In genomic region chr2:172924961-172925360, GRCm38 (mm10) we compare ENCODE assay signal across 16 mouse cellular contexts. TPM values are rescaled to one million over a fixed set of nuclear protein-coding genes. Genes with fewer than 3 reads are reported as not detected.
DNase-seq lines count a peak whose midpoint lies in the region; ATAC-seq lines count a peak whose summit lies in the region.
"Had no signal": no experiment of that assay in that cellular context is flagged by ENCODE, and none has a peak within 500 bp of the region (broad histone marks: within the 10 kb centered on the region; RNA-seq: fewer than 3 reads in every experiment).

No protein-coding gene starts in this region.

- H3K4me2 ChIP-seq in heart, embryonic 16.5 days (ENCODE audit: low read depth, low read length), result no peak overlapping the region
- H3K4me2 ChIP-seq in embryonic facial prominence, embryonic 11.5 days (ENCODE audit: low read depth, low read length), result no peak overlapping the region
- H3K4me2 ChIP-seq: limb, embryonic 15.5 days; lung, embryonic 15.5 days; midbrain, embryonic 12.5 days had no signal

- H3K4me3 ChIP-seq in heart, embryonic 16.5 days (ENCODE audit: low read length), result no peak overlapping the region
- no peak overlapping the region for H3K4me3 ChIP-seq in embryonic facial prominence, embryonic 11.5 days (ENCODE audit: low read depth, low read length)
- H3K4me3 ChIP-seq: limb, embryonic 15.5 days; lung, embryonic 15.5 days; midbrain, embryonic 12.5 days had no signal

- no peak for ATAC-seq in heart, embryonic 16.5 days (replicated peaks; ENCODE audit: extremely low read depth, insufficient read depth, low FRiP score)
- ATAC-seq in embryonic facial prominence, embryonic 11.5 days (replicated peaks; ENCODE audit: insufficient number of reproducible peaks, low FRiP score, low TSS enrichment, low read depth), result 0 out of 2 replicates have a peak, but pooled peaks have one; percentile 15
- ATAC-seq: forebrain, embryonic 16.5 days; hindbrain, postnatal 0 days; Patski had no signal

- 37% methylated on average over 6 of the region's 6 CpGs for WGBS in heart, embryonic 16.5 days
- WGBS in embryonic facial prominence, embryonic 11.5 days, result 17% methylated on average over 6 of the region's 6 CpGs

- peak overlapping the region; percentile 54 for H3K27ac ChIP-seq in heart, embryonic 16.5 days (ENCODE audit: low read length)
- H3K27ac ChIP-seq in embryonic facial prominence, embryonic 11.5 days (replicated peaks; ENCODE audit: low read depth, low read length), result no peak overlapping the region
- H3K27ac ChIP-seq: hindbrain, postnatal 0 days; limb, embryonic 15.5 days; lung, embryonic 15.5 days; midbrain, embryonic 12.5 days had no signal

- H3K27me3 ChIP-seq in heart, embryonic 16.5 days (ENCODE audit: control insufficient read depth, insufficient read depth, low read length), result no peaks in the 10 kb centered on the region
- H3K27me3 ChIP-seq in embryonic facial prominence, embryonic 11.5 days (ENCODE audit: control insufficient read depth, insufficient read depth, low read length), result no peaks in the 10 kb centered on the region
- H3K27me3 ChIP-seq: limb, embryonic 15.5 days; lung, embryonic 15.5 days; Patski had no signal

- no peak overlapping the region; the same call in 1 of the 2 replicates for H3K9ac ChIP-seq in heart, embryonic 16.5 days (ENCODE audit: low read length)
- no peak overlapping the region for H3K9ac ChIP-seq in embryonic facial prominence, embryonic 11.5 days (replicated peaks; ENCODE audit: low read length)
- H3K9ac ChIP-seq: limb, embryonic 15.5 days; lung, embryonic 15.5 days; midbrain, embryonic 12.5 days had no signal

- H3K9me3 ChIP-seq in heart, embryonic 16.5 days (replicated peaks; ENCODE audit: control insufficient read depth, low read length), result no peaks in the 10 kb centered on the region
- no peaks in the 10 kb centered on the region for H3K9me3 ChIP-seq in embryonic facial prominence, embryonic 11.5 days (replicated peaks; ENCODE audit: control insufficient read depth, low read length)
- H3K9me3 ChIP-seq: limb, embryonic 15.5 days; lung, embryonic 15.5 days; midbrain, embryonic 12.5 days had no signal

- no peaks in the 10 kb centered on the region for H3K36me3 ChIP-seq in heart, embryonic 16.5 days (ENCODE audit: control insufficient read depth, insufficient read depth)
- no peaks in the 10 kb centered on the region for H3K36me3 ChIP-seq in embryonic facial prominence, embryonic 11.5 days (replicated peaks; ENCODE audit: control insufficient read depth, insufficient read depth, low read depth, low read length)
- H3K36me3 ChIP-seq: lung, embryonic 15.5 days; midbrain, embryonic 12.5 days had no signal

- peaks cover 39% of the 10 kb centered on the region for H3K4me1 ChIP-seq in heart, embryonic 16.5 days (ENCODE audit: control insufficient read depth, insufficient read depth, low read length)
- peaks cover 9% of the 10 kb centered on the region for H3K4me1 ChIP-seq in embryonic facial prominence, embryonic 11.5 days (ENCODE audit: control insufficient read depth, insufficient read depth, low read length)
- H3K4me1 ChIP-seq: lung, embryonic 15.5 days had no signal

- DNase-seq in heart, adult 11 months, result no peak
- DNase-seq in embryo, embryonic 10 days (ENCODE audit: low spot score), result peak; percentile 72
- peak; percentile 86 for DNase-seq in embryonic facial prominence, embryonic 11.5 days (ENCODE audit: low spot score)
- DNase-seq in mesoderm, embryonic 11.5 days (ENCODE audit: low read depth, low spot score), result peak; percentile 65
- DNase-seq in right cerebral cortex, postnatal 4 days, result no peak
- no peak for DNase-seq in gastrocnemius, postnatal 4 days (ENCODE audit: low spot score in 2 of 2)
- DNase-seq: gastrocnemius, postnatal 25 days; thymus, postnatal 4 days had no signal

RNA-seq across cellular contexts. Expression of gene Bmp7, which starts 15.2 kb away (rescaled TPM):
- polyA plus RNA-seq in heart, embryonic 16.5 days (2015; fragmentation: Nextera tagmentation; extraction: Ambion mirVana), result 32.8 and 33.3 TPM in 2 replicates
- 26.2 and 26.6 TPM in 2 replicates for polyA plus RNA-seq in embryonic facial prominence, embryonic 11.5 days (2014; fragmentation: Nextera tagmentation; extraction: Ambion mirVana)
- total RNA-seq in gastrocnemius, postnatal 4 days (2021), result 1 to 10 TPM; 3.7 to 3.8 TPM

RNA-seq across cellular contexts. Expression of gene Spo11, which starts 52.5 kb away (rescaled TPM):
- 0.69 and 1.6 TPM in 2 replicates for polyA plus RNA-seq in heart, embryonic 16.5 days (2015; fragmentation: Nextera tagmentation; extraction: Ambion mirVana)
- polyA plus RNA-seq in embryonic facial prominence, embryonic 11.5 days (2014; fragmentation: Nextera tagmentation; extraction: Ambion mirVana), result 0.94 and 1.4 TPM in 2 replicates
- total RNA-seq in gastrocnemius, postnatal 4 days (2021), result not detected
- total RNA-seq: adrenal gland, adult 18-20 months; gastrocnemius, postnatal 25 days had no signal

Comparison
In these comparisons a context has a peak if more than half of its experiments do, and no peak if none do; other contexts are left out.
1. DNase-seq: peak in embryo, embryonic 10 days (single experiment), embryonic facial prominence, embryonic 11.5 days (single experiment) and mesoderm, embryonic 11.5 days (single experiment); none in heart, adult 11 months (single experiment), right cerebral cortex, postnatal 4 days (single experiment) and gastrocnemius, postnatal 4 days (0 of 2).